Mouse (Mus musculus) ES-Bruce4 (cell line): ENCODE measurements around the gene Ccdc103. TPM values are rescaled to one million over a fixed set of nuclear protein-coding genes. Genes with fewer than 3 reads are reported as not detected.

Experiments
- H3K27ac ChIP-seq: 2 replicates; pipeline ENCODE4 v1.5.1; 2012; ENCODE audit warnings: low read length, inconsistent platforms; ENCODE audit not compliant: insufficient read depth
- H3K27me3 ChIP-seq: 2 replicates; pipeline ENCODE4 v1.6.1; 2012; ENCODE audit warnings: mild to moderate bottlenecking, low read length, inconsistent platforms; ENCODE audit not compliant: control insufficient read depth, poor library complexity, insufficient read depth, severe bottlenecking
- H3K36me3 ChIP-seq: 2 replicates; pipeline ENCODE4 v1.6.1; 2012; ENCODE audit warnings: inconsistent platforms, mild to moderate bottlenecking, low read length, moderate library complexity; ENCODE audit not compliant: control insufficient read depth, poor library complexity, insufficient read depth, severe bottlenecking
- H3K4me1 ChIP-seq: one replicate; pipeline ENCODE4 v1.8.1; 2011; ENCODE audit warnings: low read length; ENCODE audit not compliant: control insufficient read depth, insufficient read depth
- H3K4me3 ChIP-seq: 2 replicates; pipeline ENCODE4 v1.5.1; 2011; ENCODE audit warnings: low read depth, mild to moderate bottlenecking, low read length
- H3K9ac ChIP-seq: 2 replicates; pipeline ENCODE4 v1.6.1; 2012; ENCODE audit warnings: low read depth, mild to moderate bottlenecking, inconsistent platforms; ENCODE audit not compliant: poor library complexity, severe bottlenecking
- H3K9me3 ChIP-seq: replicated peaks from 2 replicates; pipeline ENCODE4 v1.6.1; 2012; ENCODE audit warnings: mild to moderate bottlenecking, low read length, inconsistent platforms; ENCODE audit not compliant: control insufficient read depth, poor library complexity, insufficient read depth, severe bottlenecking
- CTCF ChIP-seq: IDR thresholded peaks from one replicate; pipeline ENCODE4 v1.8.1; 2011; ENCODE audit warnings: low read depth, low read length
- EP300 ChIP-seq: IDR thresholded peaks from 2 replicates; pipeline ENCODE4 v1.6.1; 2011; ENCODE audit warnings: low read depth, low read length; ENCODE audit not compliant: insufficient read depth
- POLR2A ChIP-seq: IDR thresholded peaks from one replicate; pipeline ENCODE4 v1.8.1; 2011; ENCODE audit warnings: low read length; ENCODE audit not compliant: insufficient read depth
- polyA plus RNA-seq: library from polyadenylated mRNA; stranded (reverse); fragments of >200 nt; gene quantifications from 2 replicates; pipeline ENCODE4 v1.2.4, GENCODE M21; 2011; ENCODE audit warnings: low read depth; ENCODE audit not compliant: missing spikeins, insufficient read depth, insufficient read length

The Ccdc103 gene
- polyA plus RNA-seq, 1 experiment: 0.37 TPM

GRCm38 (mm10) chr11:102884616-102885219 is 3.7 kb downstream of the Ccdc103 start, which contains the start of gene Fam187a:
Gene Fam187a (plus strand): TSS chr11:102885169.
- peak within 1 kb of the TSS; percentile 30; the same call in 1 of the 2 replicates for H3K9ac ChIP-seq
- no peaks in the 10 kb centered on the region for H3K36me3 ChIP-seq
- H3K4me3 ChIP-seq: peak within 1 kb of the TSS; percentile 10; the same call in 1 of the 2 replicates
- no peak for TF ChIP-seq EP300
- TF ChIP-seq POLR2A: no peak
- no peak for TF ChIP-seq CTCF
- H3K27ac ChIP-seq: no peak within 1 kb of the TSS
- no peaks in the 10 kb centered on the region for H3K9me3 ChIP-seq
- no peaks in the 10 kb centered on the region for H3K27me3 ChIP-seq
- no peaks in the 10 kb centered on the region for H3K4me1 ChIP-seq

- Histone ChIP-seq H3K4me1 (no peaks in the 10 kb centered on the region), H3K4me3 (no peak overlapping the region), H3K9me3 (no peaks in the 10 kb centered on the region), H3K27me3 (no peaks in the 10 kb centered on the region), H3K27ac (no peak overlapping the region), H3K36me3 (no peaks in the 10 kb centered on the region), H3K9ac (no peak overlapping the region)
- no peak for TF ChIP-seq EP300
These were observed 6.4 kb downstream of the Ccdc103 start for GRCm38 (mm10) chr11:102887433-102887832.

- no peak for TF ChIP-seq CTCF
- TF ChIP-seq POLR2A: no peak
- no peak for TF ChIP-seq EP300
- no peaks in the 10 kb centered on the region for H3K36me3 ChIP-seq
- no peaks in the 10 kb centered on the region for H3K27me3 ChIP-seq
- H3K9ac ChIP-seq: no peak overlapping the region
- H3K4me1 ChIP-seq: no peaks in the 10 kb centered on the region
- H3K9me3 ChIP-seq: no peaks in the 10 kb centered on the region
- H3K27ac ChIP-seq: no peak overlapping the region
- no peak overlapping the region for H3K4me3 ChIP-seq
These were observed 7.1 kb downstream of the Ccdc103 start for GRCm38 (mm10) chr11:102888135-102888534.

- H3K27me3 ChIP-seq: no peaks in the 10 kb centered on the region
- TF ChIP-seq CTCF (no peak), EP300 (no peak), POLR2A (no peak)
These were observed 9.1 kb downstream of the Ccdc103 start for GRCm38 (mm10) chr11:102890096-102890495.

GRCm38 (mm10) chr11:102893015-102893651 is 12.1 kb downstream of the Ccdc103 start:
- no peaks in the 10 kb centered on the region for H3K27me3 ChIP-seq
- H3K4me3 ChIP-seq: peak overlapping the region; percentile 38
- TF ChIP-seq CTCF (peak; percentile 98), EP300 (0 out of 2 replicates have a peak, but pooled peaks have one; percentile 25), POLR2A (no peak)
- H3K9me3 ChIP-seq: no peaks in the 10 kb centered on the region
- H3K36me3 ChIP-seq: no peaks in the 10 kb centered on the region
- no peaks in the 10 kb centered on the region for H3K4me1 ChIP-seq
- H3K27ac ChIP-seq: no peak overlapping the region
- H3K9ac ChIP-seq: peak overlapping the region; percentile 22

More at GRCm38 (mm10) chr11:102890096-102890495, 9.1 kb downstream of the Ccdc103 start:
- Histone ChIP-seq H3K9ac (no peak overlapping the region), H3K36me3 (no peaks in the 10 kb centered on the region), H3K4me1 (no peaks in the 10 kb centered on the region), H3K4me3 (no peak overlapping the region), H3K9me3 (no peaks in the 10 kb centered on the region), H3K27ac (no peak overlapping the region)

- TF ChIP-seq CTCF: no peak
- TF ChIP-seq POLR2A: no peak
- no peak for TF ChIP-seq EP300
- no peaks in the 10 kb centered on the region for H3K4me1 ChIP-seq
- H3K27ac ChIP-seq: no peak overlapping the region
- no peaks in the 10 kb centered on the region for H3K36me3 ChIP-seq
- no peak overlapping the region for H3K4me3 ChIP-seq
- H3K9me3 ChIP-seq: no peaks in the 10 kb centered on the region
- no peak overlapping the region for H3K9ac ChIP-seq
- no peaks in the 10 kb centered on the region for H3K27me3 ChIP-seq
These were observed 13.7 kb downstream of the Ccdc103 start for GRCm38 (mm10) chr11:102894716-102895115.
